Mouse (Mus musculus): ENCODE data around the gene Lsm10.

GRCm38 (mm10) chr4:126113243-126113642 lies 16.8 kb downstream of the Lsm10 start:
- TF ChIP-seq POLR2A (IDR thresholded peaks at IDR 0.05; ENCODE audit: borderline replicate concordance, extremely low read depth, low read depth, low read length) (no peak), CTCF (IDR thresholded peaks at IDR 0.05; ENCODE audit: insufficient read depth, low read length) (no peak)
